Mouse (Mus musculus): ENCODE measurements around the gene Dydc2. TPM values are rescaled to one million over a fixed set of nuclear protein-coding genes. Genes with fewer than 3 reads are reported as not detected.

Dydc2 gene
- under 1 TPM in 1 of 2 experiments, not detected in 1; 0.26 TPM for polyA plus RNA-seq (2017; shearing (Covaris generic))

DNA sequence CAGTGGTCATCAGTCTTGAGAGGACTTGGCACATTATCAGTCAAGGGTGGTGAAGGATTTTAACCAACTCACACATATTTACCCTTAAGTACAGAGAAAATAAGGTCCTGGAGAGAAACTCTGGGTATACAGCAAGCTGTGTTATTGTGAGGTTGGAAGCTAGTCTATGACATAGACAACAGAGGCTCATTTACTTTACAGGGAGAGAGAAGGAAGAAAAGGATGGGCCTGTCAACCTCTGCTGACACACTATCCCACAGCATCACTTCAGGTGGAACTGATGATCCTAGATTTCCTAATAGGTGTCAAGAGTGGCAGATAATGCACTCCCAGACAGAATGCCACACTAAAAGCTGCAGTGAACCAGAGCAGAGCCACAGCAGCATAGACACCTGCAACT, at the start of gene Dydc2:
TSS of gene Dydc2 (minus strand) at position 101 of the 400 bp plus-strand sequence.

DNA sequence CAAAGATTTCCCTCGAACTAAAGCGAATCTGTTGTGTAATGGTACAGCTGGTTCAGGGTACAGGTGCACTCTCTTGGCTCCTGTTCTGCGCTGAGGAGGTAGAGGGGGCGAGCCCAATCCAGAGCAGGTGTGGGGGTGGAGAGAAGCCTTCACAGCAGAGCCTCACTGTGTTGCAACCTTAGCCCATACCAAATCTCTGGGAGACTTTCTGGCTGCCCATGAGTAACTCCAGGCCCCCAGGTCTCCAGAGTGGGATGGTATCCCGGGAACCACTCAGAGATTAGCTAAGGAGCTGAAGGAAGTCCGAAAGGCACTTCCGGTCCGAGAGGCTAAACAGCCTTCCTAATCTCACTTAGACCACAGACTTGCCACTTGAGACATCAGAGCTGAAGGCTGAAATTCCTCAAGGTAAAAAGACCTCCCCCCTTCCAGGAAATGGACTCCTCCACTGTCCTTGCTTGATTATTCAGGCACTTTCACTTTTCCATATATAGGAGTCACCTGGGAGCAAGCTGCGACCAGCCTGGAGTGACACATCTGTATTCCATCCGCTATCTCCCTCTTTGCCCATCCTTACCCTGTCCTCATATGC, 35.9 kb upstream of the Dydc2 start, which contains the start of gene Mat1a:
TSS of gene Mat1a (plus strand) at position 183 of the 592 bp plus-strand sequence.

DNA sequence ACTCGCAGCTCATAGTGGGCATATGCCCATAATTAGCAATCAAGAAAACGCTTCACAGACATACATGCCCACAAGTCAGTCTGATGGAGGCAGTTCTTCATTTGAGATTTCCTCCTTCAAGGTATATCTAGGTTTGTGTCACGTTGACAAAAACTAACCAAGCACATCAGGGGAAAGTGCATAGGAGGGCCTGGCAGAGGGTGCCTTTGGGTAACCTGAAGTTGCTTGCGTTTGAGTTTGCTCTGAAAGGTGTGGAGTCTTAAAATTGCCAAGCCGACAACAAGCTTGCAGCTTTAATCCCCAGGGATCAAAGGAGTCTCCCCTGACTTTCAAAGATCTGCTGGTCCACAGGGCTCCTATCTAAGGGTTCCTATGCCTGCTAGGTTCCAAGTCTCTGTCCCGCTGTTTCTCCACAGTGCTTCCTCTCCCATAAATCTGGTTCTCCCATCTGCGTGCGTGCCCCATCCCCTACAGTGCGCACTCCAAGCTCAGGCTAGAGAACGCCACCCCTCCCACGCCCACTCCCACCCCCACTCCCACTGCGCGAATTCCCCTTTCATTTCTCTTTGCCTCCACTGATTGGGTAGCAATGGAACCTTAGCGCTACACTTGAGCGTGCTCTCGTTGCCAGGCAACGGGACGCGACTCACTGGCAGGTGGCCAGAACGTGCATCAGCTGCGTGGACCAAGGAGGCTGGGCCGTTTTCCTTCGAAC, 3.4 kb upstream of the Dydc2 start, which contains the start of gene Dydc1:
TSS of gene Dydc1 (plus strand) at position 683 of the 715 bp plus-strand sequence.

DNA sequence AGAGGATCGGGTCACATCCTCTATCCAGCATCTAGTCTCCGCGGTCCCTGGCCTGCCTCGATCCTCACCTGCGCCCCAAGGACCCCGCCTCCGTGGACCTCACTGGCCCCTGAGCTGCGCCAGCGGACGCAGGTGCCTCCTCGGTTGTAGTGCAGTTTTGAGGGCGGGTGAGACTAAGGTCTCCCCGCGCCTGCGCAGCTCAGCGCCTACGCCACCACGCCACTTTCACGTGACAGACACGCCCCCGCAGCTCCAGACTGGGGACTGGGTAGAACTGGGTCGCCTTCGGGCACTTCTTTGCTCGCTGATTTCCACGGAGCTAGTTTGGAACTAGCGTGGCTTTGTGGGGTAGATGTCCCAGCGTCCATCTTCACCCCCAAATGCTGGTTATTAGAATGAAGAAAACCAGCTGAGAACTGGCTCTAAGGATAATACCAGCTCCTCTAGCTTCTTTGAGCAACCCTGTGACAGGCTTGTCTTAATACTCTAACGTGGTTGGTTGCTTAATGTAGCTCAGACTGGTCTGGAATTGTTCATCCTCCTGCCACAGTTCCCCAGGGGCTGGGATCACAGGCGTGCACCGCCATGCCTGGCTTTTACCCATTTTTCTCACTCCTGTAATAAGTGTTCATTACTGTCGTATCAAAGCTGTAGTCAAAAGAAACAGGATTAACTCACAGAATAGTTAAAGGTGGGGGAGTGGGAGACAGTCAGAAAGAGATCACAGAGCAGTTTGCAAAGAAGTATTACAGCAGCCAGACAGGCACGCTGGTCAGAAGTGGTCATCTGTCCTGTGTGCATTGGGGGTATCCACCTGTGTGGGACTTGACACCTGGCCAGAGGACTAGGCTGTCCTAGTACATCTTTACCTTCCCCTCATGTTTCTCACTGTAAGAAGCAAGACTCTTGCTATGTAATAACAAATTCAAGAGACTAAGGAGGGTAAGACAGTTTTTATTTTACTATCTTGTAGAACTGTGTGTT, 55.1 kb downstream of the Dydc2 start, which contains the start of gene Fam213a:
TSS of gene Fam213a (minus strand) at position 159 of the 984 bp plus-strand sequence.

Other genes with a start within 250 kb of the Dydc2 start
- gene Sh2d4b, start 175.9 kb downstream of the Dydc2 start, polyA plus RNA-seq (2017; shearing (Covaris generic)), result under 1 TPM; 0.36 to 0.50 TPM
- 100 to 1,000 TPM in 1 of 2 experiments, 10 to 100 TPM in 1; 97.2 to 123 TPM for gene Tspan14, start 102.4 kb downstream of the Dydc2 start, polyA plus RNA-seq (2017; shearing (Covaris generic))
- gene Fam213a, start 55.4 kb downstream of the Dydc2 start, polyA plus RNA-seq (2017; shearing (Covaris generic)), result 10 to 100 TPM in 1 of 2 experiments, 1 to 10 TPM in 1; 6.4 to 24.0 TPM
- not detected for gene Dydc1, start 3.7 kb upstream of the Dydc2 start, polyA plus RNA-seq (2017; shearing (Covaris generic))
- under 1 TPM in 1 of 2 experiments, not detected in 1; 0.25 TPM for gene Mat1a, start 35.8 kb upstream of the Dydc2 start, polyA plus RNA-seq (2017; shearing (Covaris generic))
- gene Sftpa1, start 62.6 kb upstream of the Dydc2 start, polyA plus RNA-seq (2017; shearing (Covaris generic)), result not detected
- not detected for gene Mbl1, start 82.2 kb upstream of the Dydc2 start, polyA plus RNA-seq (2017; shearing (Covaris generic))
- gene Sftpd, start 115.9 kb upstream of the Dydc2 start, polyA plus RNA-seq (2017; shearing (Covaris generic)), result under 1 TPM in 1 of 2 experiments, not detected in 1; 0.25 TPM
- not detected for gene Gm2832, start 209.6 kb upstream of the Dydc2 start, polyA plus RNA-seq (2017; shearing (Covaris generic))